Comparison of ENCODE assay signal across 11 mouse cellular contexts in the genomic region with DNA sequence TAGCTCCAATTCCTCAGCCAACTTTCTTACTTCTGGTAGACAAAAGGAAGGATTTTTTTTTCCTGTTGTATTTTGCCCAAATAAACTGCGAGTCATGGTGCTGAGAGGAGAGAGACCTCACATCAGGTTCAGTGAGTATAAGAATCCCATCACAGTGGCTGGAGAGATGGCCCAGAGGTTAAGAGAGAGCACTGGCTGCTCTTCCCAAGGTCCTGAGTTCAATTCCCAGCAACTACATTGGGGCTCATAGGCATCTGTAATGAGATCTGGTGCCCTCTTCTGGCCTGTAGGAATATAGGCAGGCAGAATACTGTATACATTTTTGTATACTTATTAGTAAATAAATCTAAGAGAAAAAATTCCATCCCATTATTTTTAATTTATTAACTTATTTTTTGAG. TPM values are rescaled to one million over a fixed set of nuclear protein-coding genes. Genes with fewer than 3 reads are reported as not detected.
DNase-seq lines count a peak whose midpoint lies in the region; ATAC-seq and TF ChIP-seq lines count a peak whose summit lies in the region.
"Had no signal": no experiment of that assay in that cellular context is flagged by ENCODE, and none has a peak within 500 bp of the region (broad histone marks: within the 10 kb centered on the region; RNA-seq: fewer than 3 reads in every experiment).

No protein-coding gene starts in this region.

- H3K9ac ChIP-seq in kidney, embryonic 15.5 days = no peak overlapping the region
- H3K9ac ChIP-seq in CH12.LX (ENCODE audit: insufficient read depth, low read depth) = no peak overlapping the region
- H3K9ac ChIP-seq: forebrain, embryonic 15.5 days had no signal

- peak; percentile 56 for DNase-seq in cerebellum, adult 9-10 months
- no peak for DNase-seq in cerebellum, postnatal 14 days
- DNase-seq in kidney, postnatal 36 days = no peak
- DNase-seq in CH12.LX (ENCODE audit: extremely low read depth) = no peak
- no peak for DNase-seq in limb, embryonic 10.5 days (ENCODE audit: low spot score)
- no peak for DNase-seq in thymus, postnatal 0 days (ENCODE audit: low spot score)
- no peak for DNase-seq in left cerebral cortex, postnatal 4 days
- DNase-seq: adrenal gland, adult 2 months; spleen, adult 18-20 months had no signal

- no peak overlapping the region for H3K4me2 ChIP-seq in kidney, embryonic 15.5 days
- H3K4me2 ChIP-seq in CH12.LX (ENCODE audit: insufficient read depth, low read depth, poor library complexity, severe bottlenecking) = no peak overlapping the region
- H3K4me2 ChIP-seq: forebrain, embryonic 15.5 days had no signal

- no peak for TF ChIP-seq EP300 in CH12.LX (IDR thresholded peaks at IDR 0.05; ENCODE audit: low read length)

- in situ Hi-C loops in CH12.LX (cut with MboI; ENCODE audit: low pct_ligation_motif_present, low pct_unique_long_range_greater_than_20kb, low sequenced_read_pairs) = loop anchor here (5.0 to 10.0 kb wide), 2 partner anchors 63 to 90 kb away; a partner anchor contains a TSS

- no peak for TF ChIP-seq POLR2A in CH12.LX (IDR thresholded peaks at IDR 0.05; ENCODE audit: low read depth, low read length)

- dilution Hi-C loops in CH12.LX (cut with MboI; ENCODE audit: extremely low pct_ligation_motif_present, extremely low pct_unique_long_range_greater_than_20kb, low sequenced_read_pairs) = no loop called here

- H3K27ac ChIP-seq in kidney, embryonic 15.5 days = peak overlapping the region; percentile 98
- no peak overlapping the region for H3K27ac ChIP-seq in CH12.LX (ENCODE audit: insufficient read depth, low read depth)
- peak overlapping the region; percentile 81; the same call in 1 of the 2 replicates for H3K27ac ChIP-seq in limb, embryonic 10.5 days

- intact Hi-C loops in left cerebral cortex, postnatal 4 days (cut with DNase I) = loop anchor here (2.0 to 5.0 kb wide), 3 partner anchors 45 to 85 kb away; a partner anchor contains a TSS

- H3K9me3 ChIP-seq in kidney, embryonic 15.5 days (replicated peaks) = no peaks in the 10 kb centered on the region
- H3K9me3 ChIP-seq in CH12.LX (replicated peaks; ENCODE audit: low read length) = no peaks in the 10 kb centered on the region
- H3K9me3 ChIP-seq in limb, embryonic 10.5 days (replicated peaks) = no peaks in the 10 kb centered on the region
- H3K9me3 ChIP-seq: forebrain, embryonic 15.5 days had no signal

- TF ChIP-seq RAD21 in CH12.LX (IDR thresholded peaks at IDR 0.05; ENCODE audit: low read depth, low read length) = peak; percentile 43

- TF ChIP-seq CTCF in CH12.LX (conservative IDR thresholded peaks at IDR 0.05 in 1 of 2, IDR thresholded peaks at IDR 0.05 in 1 of 2; ENCODE audit: low read depth in 2 of 2, low read length in 2 of 2) = peak; percentile 36 to 69

- H3K79me2 ChIP-seq in CH12.LX (replicated peaks; ENCODE audit: control insufficient read depth, extremely low read depth, insufficient read depth, poor library complexity, severe bottlenecking) = 0 out of 2 replicates have a peak, but pooled peaks cover 3% of the 10 kb centered on the region

- no peaks in the 10 kb centered on the region for H3K36me3 ChIP-seq in kidney, embryonic 15.5 days
- no peaks in the 10 kb centered on the region for H3K36me3 ChIP-seq in CH12.LX (replicated peaks in 1 of 2; ENCODE audit: control insufficient read depth in 1 of 2, insufficient read depth in 1 of 2, low read length in 1 of 2)
- H3K36me3 ChIP-seq in limb, embryonic 10.5 days = no peaks in the 10 kb centered on the region
- H3K36me3 ChIP-seq: forebrain, embryonic 15.5 days had no signal

- WGBS in kidney, embryonic 15.5 days = 96% methylated on average over 1 of the region's 1 CpGs
- 97% methylated on average over 1 of the region's 1 CpGs for WGBS in limb, embryonic 10.5 days

- H3K27me3 ChIP-seq in kidney, embryonic 15.5 days = no peaks in the 10 kb centered on the region
- H3K27me3 ChIP-seq in CH12.LX (replicated peaks) = peaks cover 21% of the 10 kb centered on the region
- H3K27me3 ChIP-seq in limb, embryonic 10.5 days (ENCODE audit: low read depth, poor library complexity, severe bottlenecking) = no peaks in the 10 kb centered on the region
- H3K27me3 ChIP-seq: forebrain, embryonic 15.5 days had no signal

- no peak for ATAC-seq in kidney, embryonic 15.5 days (replicated peaks; ENCODE audit: low FRiP score)

- H3K4me3 ChIP-seq in kidney, embryonic 15.5 days (replicated peaks) = no peak overlapping the region
- no peak overlapping the region for H3K4me3 ChIP-seq in CH12.LX (replicated peaks in 1 of 3; ENCODE audit: low read depth in 2 of 3, low read length in 2 of 3, poor library complexity in 1 of 3)
- H3K4me3 ChIP-seq in limb, embryonic 10.5 days = no peak overlapping the region
- H3K4me3 ChIP-seq: forebrain, embryonic 15.5 days had no signal

- peaks cover 74% of the 10 kb centered on the region for H3K4me1 ChIP-seq in kidney, embryonic 15.5 days
- peaks cover 12 to 58% of the 10 kb centered on the region in 2 experiments for H3K4me1 ChIP-seq in CH12.LX (ENCODE audit: control insufficient read depth in 1 of 2, insufficient read depth in 2 of 2)
- H3K4me1 ChIP-seq in limb, embryonic 10.5 days = peaks cover 67% of the 10 kb centered on the region

TF ChIP-seq in CH12.LX, 34 proteins besides CTCF, POLR2A, EP300 and RAD21 (continues in another document):
- TF ChIP-seq SIN3A (IDR thresholded peaks at IDR 0.05; ENCODE audit: low read length) (0 out of 2 replicates have a peak, but pooled peaks have one; percentile 34), JUN (IDR thresholded peaks at IDR 0.05; ENCODE audit: insufficient read depth, low read depth, low read length) (no peak), IRF4 (IDR thresholded peaks at IDR 0.05; ENCODE audit: low read depth, low read length) (peak; percentile 49; the same call in 1 of the 2 replicates), POLR2AphosphoS2 (IDR thresholded peaks at IDR 0.05; ENCODE audit: low read depth, low read length) (no peak), MYC (IDR thresholded peaks at IDR 0.05; ENCODE audit: low read depth, low read length) (0 out of 2 replicates have a peak, but pooled peaks have one; percentile 36), ELF1 (IDR thresholded peaks at IDR 0.05; ENCODE audit: low read depth, low read length) (0 out of 2 replicates have a peak, but pooled peaks have one; percentile 18), SMC3 (IDR thresholded peaks at IDR 0.05; ENCODE audit: low read depth, low read length) (peak; percentile 61), ZKSCAN1 (IDR thresholded peaks at IDR 0.05; ENCODE audit: borderline replicate concordance, low read depth, low read length) (no peak), TBP (conservative IDR thresholded peaks at IDR 0.05; ENCODE audit: low read depth, low read length) (0 out of 2 replicates have a peak, but pooled peaks have one; percentile 37), PAX5 (IDR thresholded peaks at IDR 0.05; ENCODE audit: low read length) (no peak), MAFK (IDR thresholded peaks at IDR 0.05; ENCODE audit: insufficient replicate concordance, low read length) (0 out of 2 replicates have a peak, but pooled peaks have one; percentile 8), MEF2A (IDR thresholded peaks at IDR 0.05; ENCODE audit: borderline replicate concordance, low read depth, low read length) (0 out of 2 replicates have a peak, but pooled peaks have one; percentile 15)

RNA-seq across cellular contexts. Expression of a gene that starts 7.6 kb away (rescaled TPM):
- 25.1 and 25.8 TPM in 2 replicates for polyA plus RNA-seq in kidney, embryonic 15.5 days (2015; fragmentation: Nextera tagmentation; extraction: Ambion mirVana)
- total RNA-seq in CH12.LX (2012; rRNA removed) (27.3 and 30.7 TPM in 2 replicates), CH12.LX (2014; rRNA removed) (25.9 and 26.4 TPM in 2 replicates)
- polyA plus RNA-seq in CH12.LX (2012; ENCODE audit: insufficient read length, low read depth) = 57.1 and 58.1 TPM in 2 replicates
- polyA plus RNA-seq in limb, embryonic 10.5 days (2016; fragmentation: Nextera tagmentation; extraction: Ambion mirVana) = 22.8 and 25.0 TPM in 2 replicates
- polyA plus RNA-seq in thymus, postnatal 0 days (2015; fragmentation: Nextera tagmentation; extraction: Ambion mirVana) = 14.4 and 20.4 TPM in 2 replicates
- total RNA-seq in left cerebral cortex, postnatal 4 days (2021) = 100 to 1,000 TPM; 163 to 166 TPM

RNA-seq across cellular contexts. Expression of a gene that starts 12.6 kb away (rescaled TPM):
- polyA plus RNA-seq in kidney, embryonic 15.5 days (2015; fragmentation: Nextera tagmentation; extraction: Ambion mirVana) = 2.0 and 2.3 TPM in 2 replicates
- total RNA-seq in CH12.LX (2012; rRNA removed) (0.21 and 0.25 TPM in 2 replicates), CH12.LX (2014; rRNA removed) (0.17 and 0.39 TPM in 2 replicates)
- 0.95 and 1.4 TPM in 2 replicates for polyA plus RNA-seq in CH12.LX (2012; ENCODE audit: insufficient read length, low read depth)
- 1.2 and 1.5 TPM in 2 replicates for polyA plus RNA-seq in limb, embryonic 10.5 days (2016; fragmentation: Nextera tagmentation; extraction: Ambion mirVana)
- polyA plus RNA-seq in thymus, postnatal 0 days (2015; fragmentation: Nextera tagmentation; extraction: Ambion mirVana) = 2.6 and 3.0 TPM in 2 replicates
- 10 to 100 TPM; 31.9 TPM for total RNA-seq in left cerebral cortex, postnatal 4 days (2021)

RNA-seq across cellular contexts. Expression of a gene that starts 17.0 kb away (rescaled TPM):
- 40.6 and 40.8 TPM in 2 replicates for polyA plus RNA-seq in kidney, embryonic 15.5 days (2015; fragmentation: Nextera tagmentation; extraction: Ambion mirVana)
- total RNA-seq in CH12.LX (2012; rRNA removed) (16.7 and 18.3 TPM in 2 replicates), CH12.LX (2014; rRNA removed) (14.4 and 14.7 TPM in 2 replicates)
- polyA plus RNA-seq in CH12.LX (2012; ENCODE audit: insufficient read length, low read depth) = 71.7 and 93.0 TPM in 2 replicates
- polyA plus RNA-seq in limb, embryonic 10.5 days (2016; fragmentation: Nextera tagmentation; extraction: Ambion mirVana) = 46.7 and 51.9 TPM in 2 replicates
- 21.8 and 23.8 TPM in 2 replicates for polyA plus RNA-seq in thymus, postnatal 0 days (2015; fragmentation: Nextera tagmentation; extraction: Ambion mirVana)
- 10 to 100 TPM; 61.0 to 67.1 TPM for total RNA-seq in left cerebral cortex, postnatal 4 days (2021)

RNA-seq across cellular contexts. Expression of a gene that starts 47.3 kb away (rescaled TPM):
- 21.7 and 26.9 TPM in 2 replicates for polyA plus RNA-seq in kidney, embryonic 15.5 days (2015; fragmentation: Nextera tagmentation; extraction: Ambion mirVana)
- 2.5 and 3.9 TPM in 2 replicates for total RNA-seq in CH12.LX (2012; rRNA removed)
- 0.81 and 1.1 TPM in 2 replicates for total RNA-seq in CH12.LX (2014; rRNA removed)
- polyA plus RNA-seq in CH12.LX (2012; ENCODE audit: insufficient read length, low read depth) = 3.8 and 4.3 TPM in 2 replicates
- 6.3 and 11.6 TPM in 2 replicates for polyA plus RNA-seq in limb, embryonic 10.5 days (2016; fragmentation: Nextera tagmentation; extraction: Ambion mirVana)
- polyA plus RNA-seq in thymus, postnatal 0 days (2015; fragmentation: Nextera tagmentation; extraction: Ambion mirVana) = 7.3 and 9.1 TPM in 2 replicates
- total RNA-seq in left cerebral cortex, postnatal 4 days (2021) = 1,000 to 10,000 TPM; 1,274 to 1,289 TPM

RNA-seq across cellular contexts. Expression of a gene that starts 48.9 kb away (rescaled TPM):
- 1.6 and 1.7 TPM in 2 replicates for polyA plus RNA-seq in kidney, embryonic 15.5 days (2015; fragmentation: Nextera tagmentation; extraction: Ambion mirVana)
- 0.04 and 0.08 TPM in 2 replicates for total RNA-seq in CH12.LX (2012; rRNA removed)
- 0.11 TPM in 1 of 2 replicates, not detected in the other for total RNA-seq in CH12.LX (2014; rRNA removed)
- 0.25 and 0.29 TPM in 2 replicates for polyA plus RNA-seq in CH12.LX (2012; ENCODE audit: insufficient read length, low read depth)
- 1.4 and 1.9 TPM in 2 replicates for polyA plus RNA-seq in limb, embryonic 10.5 days (2016; fragmentation: Nextera tagmentation; extraction: Ambion mirVana)
- 0.86 and 1.1 TPM in 2 replicates for polyA plus RNA-seq in thymus, postnatal 0 days (2015; fragmentation: Nextera tagmentation; extraction: Ambion mirVana)
- 10 to 100 TPM; 87.3 to 91.8 TPM for total RNA-seq in left cerebral cortex, postnatal 4 days (2021)
